Mouse (Mus musculus) neutrophil, adult 5-6 weeks (primary cell): Measurements from ENCODE around the gene Fam107b. TPM values are rescaled to one million over a fixed set of nuclear protein-coding genes. Genes with fewer than 3 reads are reported as not detected.

Experiments used
- ATAC-seq: fragments of 151-379, 151-347 bp; 2 replicates; pipeline ENCODE4 v1.8.0; 2017; ENCODE audit warnings: mild to moderate bottlenecking, moderate TSS enrichment; ENCODE audit not compliant: insufficient number of reproducible peaks, poor library complexity, low FRiP score, severe bottlenecking; ENCODE audit errors: extremely low read depth
- total RNA-seq: library from RNA; stranded (forward); fragments of 200-1000 nt; gene quantifications from 2 replicates; pipeline ENCODE4 v1.2.3, GENCODE M21; 2017

Fam107b gene
- total RNA-seq, 1 experiment from 2014 or later, result 533 TPM

- ATAC-seq, result no peak
Measured at GRCm38 (mm10) chr2:3600421-3600820, 30.1 kb downstream of the Fam107b start.

- ATAC-seq, result no peak
Measured at GRCm38 (mm10) chr2:3602599-3602998, 32.3 kb downstream of the Fam107b start.

- no peak for ATAC-seq
Measured at GRCm38 (mm10) chr2:3603181-3603580, 32.9 kb downstream of the Fam107b start.

GRCm38 (mm10) chr2:3608868-3609854, 38.9 kb downstream of the Fam107b start:
- ATAC-seq, result no peak

- ATAC-seq, result no peak
Measured at GRCm38 (mm10) chr2:3618446-3618845, 48.2 kb downstream of the Fam107b start.

GRCm38 (mm10) chr2:3621568-3621967, 51.3 kb downstream of the Fam107b start:
- ATAC-seq, result no peak

- no peak for ATAC-seq
Measured at GRCm38 (mm10) chr2:3622158-3622557, 51.9 kb downstream of the Fam107b start.

GRCm38 (mm10) chr2:3623207-3623980, 53.1 kb downstream of the Fam107b start:
- ATAC-seq, result no peak

- no peak for ATAC-seq
Measured at GRCm38 (mm10) chr2:3623981-3624584, 53.8 kb downstream of the Fam107b start.

GRCm38 (mm10) chr2:3629096-3629495, 58.8 kb downstream of the Fam107b start:
- ATAC-seq, result no peak

- 0 out of 2 replicates have a peak, but pooled peaks have one; percentile 26 for ATAC-seq
Measured at GRCm38 (mm10) chr2:3629741-3630140, 59.5 kb downstream of the Fam107b start.

GRCm38 (mm10) chr2:3630769-3631477, 60.6 kb downstream of the Fam107b start:
- 0 out of 2 replicates have a peak, but pooled peaks have one; percentile 33 for ATAC-seq

- ATAC-seq, result no peak
Measured at GRCm38 (mm10) chr2:3633137-3633536, 62.8 kb downstream of the Fam107b start.

- no peak for ATAC-seq
Measured at GRCm38 (mm10) chr2:3636771-3637170, 66.5 kb downstream of the Fam107b start.

GRCm38 (mm10) chr2:3641001-3641770, 70.9 kb downstream of the Fam107b start:
- no peak for ATAC-seq

- no peak for ATAC-seq
Measured at GRCm38 (mm10) chr2:3642949-3643348, 72.7 kb downstream of the Fam107b start.

GRCm38 (mm10) chr2:3645741-3646140, 75.5 kb downstream of the Fam107b start:
- no peak for ATAC-seq

- ATAC-seq, result no peak
Measured at GRCm38 (mm10) chr2:3649171-3649570, 78.9 kb downstream of the Fam107b start.
